Mouse (Mus musculus) spleen, adult 2 months (tissue): ENCODE measurements at regions not wholly inside any gene's neighbourhood (a gene's known extent, or its start where the extent isn't known, plus 50 kb on each side); places are given as distances from the start of the nearest gene placed in this dataset.

ENCODE experiments used
- DNase-seq, 2 experiments: peaks; one replicate each; pipeline versions ENCODE4 v3.0.0 to v3.0.0-alpha.2; 2012 to 2021; ENCODE audit warnings: low spot score in 2 of 2, low read depth in 1 of 2
- H3K27ac ChIP-seq: fragments of 200-500 bp; 2 replicates; pipeline ENCODE4 v1.5.1; 2012; ENCODE audit warnings: low read length, inconsistent platforms; ENCODE audit not compliant: insufficient read depth
- H3K27me3 ChIP-seq: fragments of 200-500 bp; 2 replicates; pipeline ENCODE4 v1.6.1; 2012; ENCODE audit warnings: mild to moderate bottlenecking, moderate library complexity, low read length, inconsistent platforms; ENCODE audit not compliant: control insufficient read depth, insufficient read depth
- H3K36me3 ChIP-seq: fragments of 200-500 bp; 2 replicates; pipeline ENCODE4 v1.6.1; 2012; ENCODE audit warnings: mild to moderate bottlenecking, low read length, inconsistent platforms; ENCODE audit not compliant: control insufficient read depth, insufficient read depth
- H3K4me1 ChIP-seq: fragments of 200-500 bp; 2 replicates; pipeline ENCODE4 v1.6.1; 2011; ENCODE audit warnings: inconsistent platforms; ENCODE audit not compliant: control insufficient read depth, insufficient read depth, insufficient read length
- H3K4me3 ChIP-seq: fragments of 200-500 bp; 2 replicates; pipeline ENCODE4 v1.5.1; 2011; ENCODE audit warnings: mild to moderate bottlenecking, inconsistent platforms; ENCODE audit not compliant: insufficient read depth, insufficient read length; ENCODE audit errors: extremely low read depth
- CTCF ChIP-seq: fragments of 200-500 bp; IDR thresholded peaks from 2 replicates; pipeline ENCODE4 v1.5.1; 2011; ENCODE audit warnings: mild to moderate bottlenecking, inconsistent platforms; ENCODE audit not compliant: insufficient read depth, insufficient read length, insufficient replicate concordance; ENCODE audit errors: extremely low read depth
- POLR2A ChIP-seq: fragments of 200-500 bp; IDR thresholded peaks from 2 replicates; pipeline ENCODE4 v1.6.1; 2011; ENCODE audit warnings: low read depth, low read length, inconsistent platforms
- WGBS: fragments of 180-500 bp; shearing (Covaris S2); methylation state at CpG from one replicate; pipeline ENCODE4 v1.1.7; 2018; 5-methylcytosine and 5-hydroxymethylcytosine counted together

GRCm38 (mm10) chr3:149410518-149410917, 420.2 kb upstream of the Adgrl2 start:
- H3K27me3 ChIP-seq: no peaks in the 10 kb centered on the region
- H3K4me1 ChIP-seq: no peaks in the 10 kb centered on the region
- no peak overlapping the region for H3K27ac ChIP-seq
- no peak for TF ChIP-seq POLR2A
- no peak for TF ChIP-seq CTCF
- no peaks in the 10 kb centered on the region for H3K36me3 ChIP-seq
- H3K4me3 ChIP-seq: no peak overlapping the region
- WGBS: 70% methylated on average over 2 of the region's 2 CpGs
- no peak for DNase-seq

GRCm38 (mm10) chr3:149408858-149409257, 418.5 kb upstream of the Adgrl2 start:
- no peak overlapping the region for H3K4me3 ChIP-seq
- no peak overlapping the region for H3K27ac ChIP-seq
- TF ChIP-seq CTCF (no peak), POLR2A (no peak)
- H3K4me1 ChIP-seq: no peaks in the 10 kb centered on the region
- H3K36me3 ChIP-seq: no peaks in the 10 kb centered on the region
- no peak for DNase-seq
- 85% methylated on average over 3 of the region's 3 CpGs for WGBS
- H3K27me3 ChIP-seq: no peaks in the 10 kb centered on the region

- TF ChIP-seq POLR2A (no peak), CTCF (no peak)
- DNase-seq: no peak
- 84% methylated on average over 3 of the region's 3 CpGs for WGBS
Measured at GRCm38 (mm10) chr3:149405872-149406271, 415.5 kb upstream of the Adgrl2 start.

GRCm38 (mm10) chr3:149404691-149405090, 414.3 kb upstream of the Adgrl2 start:
- no peak for DNase-seq
- Histone ChIP-seq H3K36me3 (no peaks in the 10 kb centered on the region), H3K27me3 (no peaks in the 10 kb centered on the region), H3K4me3 (no peak overlapping the region), H3K27ac (no peak overlapping the region), H3K4me1 (no peaks in the 10 kb centered on the region)
- no peak for TF ChIP-seq POLR2A
- TF ChIP-seq CTCF: no peak
- WGBS: 90% methylated on average over 14 of the region's 14 CpGs

More at GRCm38 (mm10) chr3:149405872-149406271, 415.5 kb upstream of the Adgrl2 start:
- Histone ChIP-seq H3K27ac (no peak overlapping the region), H3K4me3 (no peak overlapping the region), H3K36me3 (no peaks in the 10 kb centered on the region), H3K4me1 (no peaks in the 10 kb centered on the region), H3K27me3 (no peaks in the 10 kb centered on the region)

GRCm38 (mm10) chr3:149402496-149402895, 412.1 kb upstream of the Adgrl2 start:
- TF ChIP-seq CTCF (no peak), POLR2A (no peak)
- WGBS: 80% methylated on average over 9 of the region's 9 CpGs
- no peak overlapping the region for H3K4me3 ChIP-seq
- no peak for DNase-seq
- no peak overlapping the region for H3K27ac ChIP-seq
- no peaks in the 10 kb centered on the region for H3K36me3 ChIP-seq
- no peaks in the 10 kb centered on the region; the same call in none of the 2 replicates for H3K4me1 ChIP-seq
- no peaks in the 10 kb centered on the region for H3K27me3 ChIP-seq

- TF ChIP-seq CTCF: no peak
- TF ChIP-seq POLR2A: no peak
Measured at GRCm38 (mm10) chr3:149395082-149395481, 404.7 kb upstream of the Adgrl2 start.

GRCm38 (mm10) chr3:149393317-149394172, 403.2 kb upstream of the Adgrl2 start:
- Histone ChIP-seq H3K36me3 (no peaks in the 10 kb centered on the region), H3K27me3 (no peaks in the 10 kb centered on the region), H3K4me3 (no peak overlapping the region), H3K27ac (peak overlapping the region; percentile 15; the same call in 1 of the 2 replicates), H3K4me1 (peaks cover 4% of the 10 kb centered on the region)
- WGBS: 17% methylated on average over 4 of the region's 4 CpGs
- TF ChIP-seq POLR2A: no peak
- no peak for TF ChIP-seq CTCF
- DNase-seq: peak; percentile 20 to 37

More at GRCm38 (mm10) chr3:149395082-149395481, 404.7 kb upstream of the Adgrl2 start:
- no peaks in the 10 kb centered on the region for H3K27me3 ChIP-seq
- H3K4me3 ChIP-seq: no peak overlapping the region
- H3K36me3 ChIP-seq: no peaks in the 10 kb centered on the region
- no peak overlapping the region for H3K27ac ChIP-seq
- H3K4me1 ChIP-seq: peaks cover 4% of the 10 kb centered on the region
- DNase-seq: no peak
- WGBS: 31% methylated on average over 4 of the region's 4 CpGs
